Mouse (Mus musculus): Measurements from ENCODE around the gene Fndc3a.

GRCm38 (mm10) chr14:72752893-72753292, 43.1 kb upstream of the Fndc3a start:
- no peak for TF ChIP-seq CTCF (IDR thresholded peaks at IDR 0.05; ENCODE audit: control insufficient read depth, insufficient read depth, low read length)
- no peak for TF ChIP-seq POLR2A (IDR thresholded peaks at IDR 0.05; ENCODE audit: borderline replicate concordance, control insufficient read depth, low read depth, low read length)

Data from bone marrow, adult 2 months (tissue).